Mouse (Mus musculus) embryonic facial prominence, embryonic 12.5 days (tissue): ENCODE data around the gene Sdk1. TPM values are rescaled to one million over a fixed set of nuclear protein-coding genes. Genes with fewer than 3 reads are reported as not detected.

Experiments
- ATAC-seq: fragments of 200-750 bp; cut with Nextera tagmentation; 2 replicates; pipeline ENCODE4 v1.8.0; 2017; ENCODE audit not compliant: insufficient number of reproducible peaks, insufficient read depth, low FRiP score, low TSS enrichment
- H3K27ac ChIP-seq: fragments of 300-500 bp; sonication (generic); 2 replicates; pipeline ENCODE4 v1.5.1; 2016; ENCODE audit warnings: mild to moderate bottlenecking
- H3K27me3 ChIP-seq: fragments of 300-500 bp; sonication (generic); 2 replicates; pipeline ENCODE4 v1.6.1; 2016; ENCODE audit warnings: mild to moderate bottlenecking, moderate library complexity
- H3K36me3 ChIP-seq: fragments of 300-500 bp; sonication (generic); 2 replicates; pipeline ENCODE4 v1.6.1; 2016; ENCODE audit warnings: mild to moderate bottlenecking
- H3K4me1 ChIP-seq: fragments of 300-500 bp; sonication (generic); 2 replicates; pipeline ENCODE4 v1.6.1; 2016
- H3K4me2 ChIP-seq: fragments of 300-500 bp; sonication (generic); replicated peaks from 2 replicates; pipeline ENCODE4 v1.6.1; 2016; ENCODE audit warnings: mild to moderate bottlenecking, moderate library complexity
- H3K4me3 ChIP-seq: fragments of 300-500 bp; sonication (generic); 2 replicates; pipeline ENCODE4 v1.5.1; 2016; ENCODE audit warnings: mild to moderate bottlenecking
- H3K9ac ChIP-seq: fragments of 300-500 bp; sonication (generic); 2 replicates; pipeline ENCODE4 v1.6.1; 2016; ENCODE audit warnings: mild to moderate bottlenecking, moderate library complexity
- H3K9me3 ChIP-seq: fragments of 300-500 bp; sonication (generic); 2 replicates; pipeline ENCODE4 v1.6.1; 2016; ENCODE audit warnings: mild to moderate bottlenecking, moderate library complexity
- WGBS: fragments of 180-500 bp; shearing (Covaris S2); methylation state at CpG from one replicate; pipeline ENCODE4 v1.1.7; 2016; 5-methylcytosine and 5-hydroxymethylcytosine counted together
- polyA plus RNA-seq: library from polyadenylated mRNA; unstranded; fragments of >200 nt; fragmentation: Nextera tagmentation; extraction: Ambion mirVana; gene quantifications from 2 replicates; pipeline ENCODE4 v1.2.1, GENCODE M21; 2016

The Sdk1 gene
- polyA plus RNA-seq, 1 experiment from 2014 or later = 2.9 TPM

GRCm38 (mm10) chr5:141393846-141394245 lies 152.6 kb downstream of the Sdk1 start:
- Histone ChIP-seq H3K9me3 (no peaks in the 10 kb centered on the region), H3K27me3 (no peaks in the 10 kb centered on the region), H3K27ac (no peak overlapping the region), H3K4me3 (no peak overlapping the region), H3K4me2 (no peak overlapping the region), H3K36me3 (no peaks in the 10 kb centered on the region), H3K4me1 (no peaks in the 10 kb centered on the region), H3K9ac (no peak overlapping the region)
- 83% methylated on average over 4 of the region's 4 CpGs for WGBS
- ATAC-seq = no peak

GRCm38 (mm10) chr5:141394586-141394985 lies 153.3 kb downstream of the Sdk1 start:
- H3K9me3 ChIP-seq = no peaks in the 10 kb centered on the region
- no peaks in the 10 kb centered on the region for H3K4me1 ChIP-seq
- no peak overlapping the region for H3K9ac ChIP-seq
- no peak overlapping the region for H3K27ac ChIP-seq
- H3K4me2 ChIP-seq = no peak overlapping the region
- H3K4me3 ChIP-seq = no peak overlapping the region
- WGBS = 87% methylated on average over 8 of the region's 8 CpGs
- H3K27me3 ChIP-seq = no peaks in the 10 kb centered on the region
- ATAC-seq = no peak
- H3K36me3 ChIP-seq = no peaks in the 10 kb centered on the region

- H3K9me3 ChIP-seq = no peaks in the 10 kb centered on the region
- WGBS = 80% methylated on average over 8 of the region's 8 CpGs
- ATAC-seq = no peak
- H3K4me3 ChIP-seq = no peak overlapping the region
- H3K9ac ChIP-seq = no peak overlapping the region
- H3K27ac ChIP-seq = no peak overlapping the region
- H3K36me3 ChIP-seq = no peaks in the 10 kb centered on the region
- peaks cover 11% of the 10 kb centered on the region for H3K4me1 ChIP-seq
- H3K27me3 ChIP-seq = no peaks in the 10 kb centered on the region
- no peak overlapping the region for H3K4me2 ChIP-seq
These were observed 162.5 kb downstream of the Sdk1 start for GRCm38 (mm10) chr5:141403741-141404140.

- H3K27ac ChIP-seq = no peak overlapping the region
- no peak for ATAC-seq
- no peak overlapping the region for H3K4me2 ChIP-seq
- no peaks in the 10 kb centered on the region for H3K27me3 ChIP-seq
- H3K9me3 ChIP-seq = no peaks in the 10 kb centered on the region
- no peak overlapping the region for H3K4me3 ChIP-seq
- 24% methylated on average over 2 of the region's 2 CpGs for WGBS
- no peaks in the 10 kb centered on the region for H3K36me3 ChIP-seq
- no peak overlapping the region for H3K9ac ChIP-seq
- peaks cover 11% of the 10 kb centered on the region for H3K4me1 ChIP-seq
These were observed 163.4 kb downstream of the Sdk1 start for GRCm38 (mm10) chr5:141404651-141405050.

GRCm38 (mm10) chr5:141406926-141407325 lies 165.6 kb downstream of the Sdk1 start:
- no peak for ATAC-seq
- no peak overlapping the region for H3K9ac ChIP-seq
- no peak overlapping the region for H3K4me2 ChIP-seq
- WGBS = 75% methylated on average over 7 of the region's 7 CpGs
- no peak overlapping the region for H3K4me3 ChIP-seq
- no peak overlapping the region for H3K27ac ChIP-seq
- no peaks in the 10 kb centered on the region for H3K27me3 ChIP-seq
- peaks cover 11% of the 10 kb centered on the region for H3K4me1 ChIP-seq
- no peaks in the 10 kb centered on the region for H3K36me3 ChIP-seq
- H3K9me3 ChIP-seq = no peaks in the 10 kb centered on the region

- Histone ChIP-seq H3K27me3 (no peaks in the 10 kb centered on the region), H3K4me2 (no peak overlapping the region), H3K27ac (no peak overlapping the region), H3K4me3 (no peak overlapping the region), H3K4me1 (0 out of 2 replicates have a peak, but pooled peaks cover 5% of the 10 kb centered on the region), H3K9me3 (no peaks in the 10 kb centered on the region), H3K9ac (no peak overlapping the region), H3K36me3 (no peaks in the 10 kb centered on the region)
- WGBS = 70% methylated on average over 11 of the region's 11 CpGs
- ATAC-seq = no peak
These were observed 171.7 kb downstream of the Sdk1 start for GRCm38 (mm10) chr5:141413013-141413412.

GRCm38 (mm10) chr5:141415644-141416243 lies 174.5 kb downstream of the Sdk1 start:
- Histone ChIP-seq H3K9ac (no peak overlapping the region), H3K27me3 (no peaks in the 10 kb centered on the region), H3K4me1 (0 out of 2 replicates have a peak, but pooled peaks cover 5% of the 10 kb centered on the region), H3K4me3 (no peak overlapping the region), H3K4me2 (no peak overlapping the region), H3K36me3 (no peaks in the 10 kb centered on the region), H3K27ac (no peak overlapping the region), H3K9me3 (no peaks in the 10 kb centered on the region)
- 71% methylated on average over 10 of the region's 10 CpGs for WGBS
- ATAC-seq = no peak

- H3K4me2 ChIP-seq = no peak overlapping the region
- H3K4me1 ChIP-seq = 0 out of 2 replicates have a peak, but pooled peaks cover 6% of the 10 kb centered on the region
- 83% methylated on average over 3 of the region's 3 CpGs for WGBS
- H3K27ac ChIP-seq = no peak overlapping the region
- H3K9ac ChIP-seq = no peak overlapping the region
- H3K36me3 ChIP-seq = no peaks in the 10 kb centered on the region
- H3K4me3 ChIP-seq = no peak overlapping the region
- no peaks in the 10 kb centered on the region for H3K9me3 ChIP-seq
- ATAC-seq = no peak
- no peaks in the 10 kb centered on the region for H3K27me3 ChIP-seq
These were observed 186.8 kb downstream of the Sdk1 start for GRCm38 (mm10) chr5:141428132-141428531.

GRCm38 (mm10) chr5:141433286-141433685 lies 192.0 kb downstream of the Sdk1 start:
- ATAC-seq = no peak
- 93% methylated on average over 2 of the region's 2 CpGs for WGBS
- Histone ChIP-seq H3K4me1 (0 out of 2 replicates have a peak, but pooled peaks cover 3% of the 10 kb centered on the region), H3K4me2 (no peak overlapping the region), H3K27me3 (no peaks in the 10 kb centered on the region), H3K36me3 (no peaks in the 10 kb centered on the region), H3K9me3 (no peaks in the 10 kb centered on the region), H3K27ac (no peak overlapping the region), H3K9ac (no peak overlapping the region), H3K4me3 (no peak overlapping the region)

- no peak overlapping the region for H3K4me3 ChIP-seq
- no peaks in the 10 kb centered on the region for H3K36me3 ChIP-seq
- H3K4me2 ChIP-seq = no peak overlapping the region
- H3K27ac ChIP-seq = no peak overlapping the region
- H3K9ac ChIP-seq = no peak overlapping the region
- H3K9me3 ChIP-seq = no peaks in the 10 kb centered on the region
- WGBS = 81% methylated on average over 1 of the region's 1 CpGs
- H3K4me1 ChIP-seq = no peaks in the 10 kb centered on the region
- ATAC-seq = no peak
- H3K27me3 ChIP-seq = no peaks in the 10 kb centered on the region
These were observed 206.0 kb downstream of the Sdk1 start for GRCm38 (mm10) chr5:141447247-141447646.

GRCm38 (mm10) chr5:141463417-141463816 lies 222.1 kb downstream of the Sdk1 start:
- no peak overlapping the region for H3K4me3 ChIP-seq
- 0 out of 2 replicates have a peak, but pooled peaks cover 2% of the 10 kb centered on the region for H3K4me1 ChIP-seq
- H3K9ac ChIP-seq = no peak overlapping the region
- WGBS = 79% methylated on average over 2 of the region's 2 CpGs
- no peak for ATAC-seq
- H3K9me3 ChIP-seq = no peaks in the 10 kb centered on the region
- no peaks in the 10 kb centered on the region for H3K27me3 ChIP-seq
- no peak overlapping the region for H3K27ac ChIP-seq
- no peaks in the 10 kb centered on the region for H3K36me3 ChIP-seq
- H3K4me2 ChIP-seq = no peak overlapping the region

- no peak overlapping the region for H3K9ac ChIP-seq
- no peak overlapping the region for H3K4me2 ChIP-seq
- WGBS = 29% methylated on average over 5 of the region's 5 CpGs
- H3K36me3 ChIP-seq = no peaks in the 10 kb centered on the region
- H3K9me3 ChIP-seq = no peaks in the 10 kb centered on the region
- H3K27ac ChIP-seq = no peak overlapping the region
- no peak for ATAC-seq
- H3K27me3 ChIP-seq = no peaks in the 10 kb centered on the region
- 0 out of 2 replicates have a peak, but pooled peaks cover 4% of the 10 kb centered on the region for H3K4me1 ChIP-seq
- H3K4me3 ChIP-seq = no peak overlapping the region
These were observed 227.5 kb downstream of the Sdk1 start for GRCm38 (mm10) chr5:141468821-141469220.
